Mouse (Mus musculus) right cerebral cortex, postnatal 25 days (tissue): ENCODE data around the gene Atox1.
"Not testable (repeated sequence)": the region's sequence is repeated elsewhere in the genome, so short reads cannot be mapped to it uniquely, and the experiment has no call there.

Experiments used
- DNase-seq: peaks from one replicate; pipeline ENCODE4 v3.0.0; 2022

Atox1 gene

GRCm38 (mm10) chr11:55449531-55449930 lies 11.5 kb downstream of the Atox1 start:
- no peak for DNase-seq

DNA sequence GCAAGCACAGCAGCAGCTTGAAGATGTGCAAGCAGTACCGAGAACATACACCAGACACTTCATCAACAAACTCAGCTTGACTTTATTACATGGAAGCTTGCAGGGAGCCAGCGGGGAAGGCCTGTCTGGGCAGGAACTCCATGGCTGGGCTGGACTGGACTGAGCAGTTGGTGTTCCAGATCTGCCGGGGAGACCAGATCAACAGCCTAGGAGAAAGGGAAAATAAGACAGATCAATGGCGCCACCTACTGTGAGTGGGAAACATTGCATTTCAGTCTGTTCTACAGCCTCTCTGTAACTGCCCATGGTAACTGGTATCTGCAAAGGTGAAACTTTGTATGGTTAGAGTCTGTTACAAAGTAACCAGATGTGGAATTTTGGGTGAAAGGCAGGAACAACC lies 14.5 kb downstream of the Atox1 start:
- peak; percentile 71 for DNase-seq

GRCm38 (mm10) chr11:55444772-55445171 lies 16.3 kb downstream of the Atox1 start:
- no peak for DNase-seq

DNA sequence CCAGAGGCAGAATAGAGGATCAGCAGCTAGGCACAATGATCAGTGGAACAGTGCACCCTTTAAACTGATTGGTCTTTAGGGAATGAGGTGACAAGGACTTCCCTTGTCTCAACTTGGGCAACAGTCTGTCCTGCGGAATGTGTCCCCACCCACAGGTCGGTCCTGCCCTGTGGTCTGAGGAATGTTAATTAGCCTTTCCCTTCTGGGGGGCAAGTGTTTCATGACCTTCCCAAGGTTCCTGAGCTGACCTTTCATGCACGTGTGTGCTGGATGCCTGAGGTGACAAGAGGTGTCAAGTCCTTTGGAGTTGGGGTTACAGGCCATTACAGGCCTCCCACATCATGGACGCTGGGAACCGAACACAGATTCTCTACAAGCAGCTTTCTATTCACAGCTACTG lies 21.3 kb downstream of the Atox1 start:
- DNase-seq: no peak

DNA sequence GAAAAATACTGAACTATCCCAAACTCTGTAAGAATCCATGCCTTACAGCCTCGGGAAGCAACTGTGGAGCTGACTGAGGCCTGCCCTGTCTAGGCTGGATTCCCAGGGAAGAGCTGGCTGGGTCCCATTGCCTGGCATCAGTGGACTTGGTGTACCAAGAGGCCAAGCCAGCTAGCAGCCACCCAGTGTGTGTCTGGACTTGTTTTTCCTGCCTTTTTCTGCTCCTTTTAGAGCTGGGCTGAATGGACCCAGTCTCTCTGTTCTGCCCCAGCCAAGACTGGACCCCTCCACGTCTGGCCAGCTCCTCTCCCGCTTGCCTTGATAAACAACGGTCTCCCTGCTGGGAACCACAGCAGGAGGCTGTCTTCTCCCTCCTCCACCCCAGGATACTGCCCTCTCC lies 23.0 kb downstream of the Atox1 start:
- no peak for DNase-seq

- DNase-seq: no peak
Observed at GRCm38 (mm10) chr11:55436089-55436488, 24.9 kb downstream of the Atox1 start.

- no peak for DNase-seq
Observed at GRCm38 (mm10) chr11:55432981-55433380, 28.1 kb downstream of the Atox1 start.

GRCm38 (mm10) chr11:55429973-55430372 lies 31.1 kb downstream of the Atox1 start:
- DNase-seq: no peak

DNA sequence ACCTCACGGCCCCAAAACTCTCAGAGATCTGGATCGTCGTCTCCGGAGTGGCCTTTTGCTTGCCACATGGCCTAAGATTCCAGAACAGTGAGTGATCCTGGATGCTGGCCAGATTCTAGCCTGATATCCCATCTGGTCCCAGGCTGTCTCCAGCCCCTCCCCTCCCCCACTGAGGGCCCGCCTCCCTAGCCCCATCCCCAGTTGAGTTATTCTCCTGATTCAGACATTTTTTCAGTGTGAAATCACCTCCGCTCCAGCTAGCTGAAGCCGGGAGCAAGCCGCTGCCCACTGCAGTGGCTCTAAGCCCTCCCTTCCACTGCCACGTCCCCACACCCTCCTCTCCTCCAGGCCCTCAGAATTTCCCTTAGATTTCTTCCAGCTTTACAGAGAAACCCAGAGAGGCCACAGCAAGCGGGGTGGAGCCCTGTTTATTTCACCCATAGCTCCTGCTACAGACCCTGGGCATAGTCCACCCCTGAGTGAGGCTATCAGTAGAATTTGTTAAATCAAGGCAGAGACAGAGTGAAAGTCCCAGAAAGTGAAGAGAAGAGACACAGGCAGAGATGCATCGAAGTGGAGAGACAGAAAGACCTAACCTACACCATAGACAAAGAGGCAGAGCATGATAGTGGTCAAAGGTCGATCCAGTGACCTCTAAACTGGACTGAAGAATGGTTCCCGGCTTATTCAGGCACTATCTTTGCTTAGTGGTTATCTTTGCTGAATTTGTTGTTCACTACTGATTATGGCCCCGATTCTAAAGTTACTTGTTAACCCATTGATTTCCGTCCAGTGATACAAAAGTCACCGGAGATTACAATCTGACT lies 32.6 kb downstream of the Atox1 start:
- no peak for DNase-seq

DNA sequence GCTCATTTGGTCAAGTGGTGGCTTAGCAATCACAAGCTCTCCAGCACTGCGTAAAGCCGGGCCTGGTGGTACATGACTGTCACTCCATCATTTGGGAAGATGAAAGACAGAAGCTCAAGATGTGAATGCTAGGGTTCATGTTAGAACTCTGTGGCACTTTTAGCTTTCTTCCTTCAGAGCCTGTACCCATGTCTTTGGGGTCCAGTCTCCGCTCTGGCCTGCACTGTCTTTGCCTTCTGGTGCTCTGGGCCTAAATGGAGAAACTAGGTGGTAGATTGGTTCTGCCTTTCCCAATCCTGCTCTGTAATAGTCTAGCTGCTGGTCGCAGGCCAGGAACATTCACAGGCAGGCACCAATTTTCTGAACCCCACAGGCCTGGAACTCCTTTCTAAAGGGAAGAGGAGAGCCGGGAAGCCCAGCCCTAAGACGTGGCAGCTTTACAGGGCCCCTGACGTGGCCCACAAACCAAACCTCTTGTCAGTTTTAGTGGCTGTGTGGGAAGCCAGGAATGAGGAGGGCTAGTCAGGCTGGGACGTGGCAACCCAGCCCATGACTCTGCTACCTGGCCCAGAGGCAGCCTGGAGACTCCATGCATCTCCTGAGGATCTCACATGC lies 36.2 kb downstream of the Atox1 start:
- DNase-seq: no peak

- no peak for DNase-seq
Observed at GRCm38 (mm10) chr11:55423756-55424155, 37.3 kb downstream of the Atox1 start.

DNA sequence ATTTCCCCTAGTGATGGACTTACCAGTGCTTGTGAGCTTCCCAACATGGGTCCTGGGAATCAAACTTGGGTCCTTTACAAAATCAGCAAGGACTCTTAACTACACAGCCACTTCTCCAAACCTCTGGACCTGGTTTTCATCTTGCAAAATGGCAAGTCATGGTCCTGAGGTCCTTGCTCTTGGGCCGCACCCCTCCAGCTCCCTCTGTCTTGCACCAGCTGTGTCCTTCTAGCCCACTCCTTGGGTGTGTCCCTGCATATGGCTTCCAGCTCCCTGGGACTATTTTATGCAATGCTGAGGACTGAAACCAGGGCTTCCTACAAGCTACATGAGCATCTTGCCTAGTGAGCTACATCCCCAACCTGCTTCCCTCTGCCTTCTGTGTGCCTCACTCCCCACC lies 38.1 kb downstream of the Atox1 start, which contains the start of gene Sparc:
Gene Sparc (minus strand): TSS at position 206 of the 400 bp plus-strand sequence.
- DNase-seq: no peak

DNA sequence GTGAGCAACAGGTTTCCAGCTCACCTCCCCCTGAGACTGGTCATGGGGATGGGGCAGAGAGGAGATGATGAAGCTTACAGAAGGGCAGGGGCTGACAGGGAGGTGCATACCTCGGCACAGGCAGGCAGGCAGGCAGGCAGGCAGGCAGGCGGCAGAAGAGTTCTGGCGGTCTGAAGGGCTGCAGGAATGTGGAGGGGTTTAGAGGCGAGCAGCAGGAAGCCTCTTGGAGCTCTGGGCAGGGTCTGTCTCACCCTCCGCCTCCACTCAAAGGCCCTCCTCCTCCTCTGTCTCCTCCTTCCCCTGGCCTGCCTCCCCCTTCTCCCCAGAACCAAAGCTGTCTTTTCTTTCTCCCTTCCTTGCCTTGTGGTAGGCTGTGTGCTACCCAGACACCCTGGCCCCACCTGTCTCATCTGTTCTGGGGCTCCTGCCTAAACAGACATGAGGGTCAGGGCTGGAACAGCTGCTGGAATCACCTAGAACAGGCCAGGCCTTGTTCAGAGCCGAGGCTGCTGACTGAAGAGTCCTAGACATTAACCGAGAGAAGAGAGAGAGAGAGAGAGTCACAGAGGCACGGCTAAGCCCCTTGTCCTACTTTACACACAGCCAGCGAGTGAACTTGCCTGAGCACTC lies 41.2 kb downstream of the Atox1 start:
- peak; percentile 24 for DNase-seq

DNA sequence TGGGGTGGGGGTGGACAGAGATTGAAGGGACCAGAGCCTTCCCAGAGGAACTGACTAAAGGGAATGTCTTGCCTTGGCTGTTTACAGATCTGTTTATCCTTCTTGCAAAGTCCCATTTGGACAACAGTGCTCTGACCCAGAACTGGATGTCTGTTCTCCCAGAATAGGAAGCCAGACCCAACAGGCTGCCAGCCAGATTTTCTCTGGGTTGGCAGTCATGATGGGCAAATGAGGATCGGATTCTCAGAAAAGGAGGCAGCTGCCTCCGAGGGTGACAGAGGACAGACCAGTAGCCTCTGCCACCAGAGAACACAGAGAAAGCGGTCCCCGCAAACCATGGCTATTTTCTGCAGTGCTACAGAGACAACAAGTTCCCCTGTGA lies 41.8 kb downstream of the Atox1 start:
- peak; percentile 16 for DNase-seq

DNA sequence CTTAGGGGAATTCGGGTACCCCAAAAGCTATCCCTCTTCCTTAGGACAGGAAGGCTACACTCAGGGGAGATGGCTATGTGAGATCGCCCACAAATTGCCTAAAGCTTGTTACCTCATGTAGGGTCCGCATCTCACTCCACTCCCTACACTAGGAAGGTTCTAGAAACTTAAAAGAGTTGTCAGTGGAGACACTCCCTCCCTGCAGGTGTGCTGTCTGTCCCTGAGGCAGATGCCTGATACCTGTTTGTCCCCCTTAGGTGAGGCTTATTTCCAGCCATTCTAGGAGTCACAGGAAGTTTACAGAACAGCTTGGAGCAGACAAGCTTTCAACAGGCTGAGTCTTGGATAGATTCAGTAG lies 42.4 kb downstream of the Atox1 start:
- no peak for DNase-seq

DNA sequence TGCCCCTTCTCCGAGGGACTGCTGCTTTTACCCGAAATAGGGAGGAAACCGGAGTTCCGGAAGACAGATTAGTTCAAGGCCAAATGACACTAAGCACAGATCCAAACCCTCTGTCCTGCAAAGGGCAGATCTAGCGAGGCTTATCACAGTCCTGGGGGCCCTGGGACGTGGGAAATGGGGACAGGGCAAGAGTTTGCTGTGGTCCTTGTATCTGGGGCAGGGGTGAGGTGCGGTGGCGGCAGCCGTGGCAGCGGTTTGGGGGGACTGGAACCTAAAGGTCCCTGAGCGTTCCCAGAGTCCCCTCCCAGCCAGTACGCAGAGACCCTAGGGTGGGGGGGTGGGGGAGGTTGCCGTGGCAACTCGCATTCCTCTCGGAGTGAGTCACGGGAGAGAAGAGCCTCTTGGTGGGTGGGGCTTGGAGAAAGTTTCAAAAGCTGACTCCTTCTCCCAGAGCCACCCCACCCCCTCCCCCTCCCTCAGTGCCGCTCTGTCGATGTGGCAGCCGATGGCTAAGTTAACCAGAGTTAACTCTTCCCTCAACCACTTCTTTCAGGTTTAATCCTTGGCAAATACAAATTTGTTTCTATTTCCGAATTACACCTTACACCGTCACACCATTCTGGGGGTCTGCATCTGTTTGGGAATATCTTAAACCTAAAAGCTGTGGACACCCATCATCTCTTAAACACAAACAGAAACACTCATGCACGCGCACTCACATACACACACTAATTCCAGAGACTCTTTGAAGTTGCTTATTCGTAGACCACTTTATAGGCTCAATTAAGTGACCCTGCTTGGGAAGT lies 42.9 kb downstream of the Atox1 start:
- no peak for DNase-seq

DNA sequence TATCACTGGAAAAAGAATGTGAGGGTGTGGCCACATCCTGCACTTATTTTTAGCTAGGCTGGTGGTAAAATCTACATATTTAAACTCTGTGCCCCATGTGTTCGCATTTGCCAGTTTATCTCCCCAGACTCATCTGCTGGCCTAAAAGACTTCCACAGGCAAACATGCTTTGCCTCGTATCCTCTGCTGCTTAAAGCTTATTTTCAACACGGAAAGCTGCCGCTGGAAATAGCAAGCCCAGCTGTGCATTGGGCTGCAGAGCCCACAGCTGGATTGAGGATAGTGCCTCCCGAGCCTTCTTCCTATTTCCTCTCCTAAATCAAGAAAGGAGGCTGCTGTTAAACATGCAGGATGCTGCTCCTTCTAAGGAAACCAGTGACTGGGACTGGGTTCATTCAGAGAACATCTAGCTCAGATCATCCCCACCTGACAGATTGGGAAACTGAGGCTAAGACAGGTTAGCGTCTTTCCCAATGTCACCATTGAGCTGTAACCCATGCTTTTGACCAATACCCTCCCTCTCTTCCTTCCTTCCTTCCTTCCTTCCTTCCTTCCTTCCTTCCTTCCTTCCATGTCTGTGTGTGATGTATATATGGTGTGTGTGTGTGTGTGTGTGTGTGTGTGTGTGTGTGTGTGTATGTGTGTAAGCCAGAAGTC lies 44.3 kb downstream of the Atox1 start:
- DNase-seq: no peak

DNA sequence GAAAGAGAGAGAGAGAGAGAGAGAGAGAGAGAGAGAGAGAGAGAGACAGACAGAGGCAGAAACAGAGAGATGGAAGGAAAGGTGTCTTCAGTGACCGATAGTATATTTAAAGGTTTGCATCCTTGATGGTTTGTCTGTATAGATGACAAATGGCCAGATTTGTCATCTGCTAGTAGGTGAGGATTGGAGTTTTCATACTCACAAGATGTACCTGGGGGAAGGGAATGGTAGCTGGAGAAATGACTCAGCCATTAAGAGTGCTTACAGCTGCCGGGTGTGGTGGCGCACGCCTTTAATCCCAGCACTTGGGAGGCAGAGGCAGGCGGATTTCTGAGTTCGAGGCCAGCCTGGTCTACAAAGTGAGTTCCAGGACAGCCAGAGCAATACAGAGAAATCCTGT lies 45.3 kb downstream of the Atox1 start:
- not testable (repeated sequence) for DNase-seq

GRCm38 (mm10) chr11:55415036-55415704 lies 45.9 kb downstream of the Atox1 start:
- no peak for DNase-seq

GRCm38 (mm10) chr11:55414314-55414713 lies 46.7 kb downstream of the Atox1 start:
- no peak for DNase-seq

DNA sequence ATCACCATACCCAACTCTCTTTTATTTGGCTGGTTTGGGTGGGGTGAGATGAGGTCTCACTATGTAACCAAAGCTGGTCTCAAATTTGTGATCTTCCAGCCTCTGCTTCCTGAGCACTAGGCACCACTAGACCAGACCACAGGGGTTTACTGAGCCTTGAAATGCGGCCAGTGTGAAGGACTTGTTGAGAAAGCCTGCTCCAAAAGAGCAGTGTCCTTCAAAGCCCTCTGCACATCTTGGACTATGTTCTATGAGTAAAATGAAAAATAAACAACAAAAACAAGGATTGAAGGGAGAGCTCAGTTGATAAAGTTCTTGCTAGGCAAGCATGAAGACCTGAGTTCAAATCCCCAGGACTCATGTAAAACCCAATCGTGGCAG lies 47.6 kb downstream of the Atox1 start:
- DNase-seq: no peak
